Mouse (Mus musculus): ENCODE data around the gene Aifm2. TPM values are rescaled to one million over a fixed set of nuclear protein-coding genes. Genes with fewer than 3 reads are reported as not detected.

The Aifm2 gene
- 100 to 1,000 TPM; 292 TPM for total RNA-seq (2021)
- long read RNA-seq, experiment 1, transcript Aifm2-201 (10 exons, 1,442 nt): minor isoform, 59 of 652 reads
- long read RNA-seq, experiment 1, transcript Aifm2-203 (9 exons, 3,086 nt): major isoform, 172 of 652 reads
- long read RNA-seq, experiment 1, transcript Aifm2-204 (10 exons, 1,512 nt): minor isoform, 120 of 652 reads
- long read RNA-seq, experiment 1, partial matches to known transcripts: 168 of 652 reads
- long read RNA-seq, experiment 1, other reads (novel, unspliced or antisense): 133 of 652 reads
- long read RNA-seq, experiment 2, transcript Aifm2-204 (10 exons, 1,512 nt): minor isoform, 67 of 416 reads
- long read RNA-seq, experiment 2, transcript Aifm2-201 (10 exons, 1,442 nt): minor isoform, 30 of 416 reads
- long read RNA-seq, experiment 2, transcript Aifm2-203 (9 exons, 3,086 nt): major isoform, 157 of 416 reads
- long read RNA-seq, experiment 2, partial matches to known transcripts: 68 of 416 reads
- long read RNA-seq, experiment 2, other reads (novel, unspliced or antisense): 94 of 416 reads

- peak; percentile 87 for DNase-seq
These were observed at the start of gene Aifm2 for GRCm38 (mm10) chr10:61714771-61715461. TSS of gene Aifm2 (plus strand) at chr10:61715263.

- no peak for DNase-seq
These were observed 49.4 kb upstream of the Aifm2 start for GRCm38 (mm10) chr10:61665651-61666050.

GRCm38 (mm10) chr10:61669289-61669688, 45.8 kb upstream of the Aifm2 start:
- no peak for DNase-seq

DNA sequence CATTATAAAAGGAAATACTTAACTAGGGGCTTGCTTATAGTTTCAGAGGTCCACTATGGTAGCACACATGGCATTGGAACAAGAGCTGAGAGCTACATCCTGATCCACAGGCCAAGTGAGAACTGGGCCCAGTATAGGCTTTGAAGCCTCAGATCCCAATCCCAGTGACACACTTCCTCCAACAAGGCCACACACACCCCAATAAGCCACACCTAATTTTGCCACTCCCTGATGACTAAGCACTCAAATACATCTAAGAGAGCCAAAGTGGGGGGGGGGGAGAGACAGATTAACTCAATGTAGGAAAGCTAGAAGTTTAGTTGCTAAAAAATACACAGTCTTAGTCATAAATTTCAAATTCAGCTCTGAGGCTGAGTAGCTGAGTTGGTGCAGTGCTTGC, 45.2 kb upstream of the Aifm2 start:
- no peak for DNase-seq

GRCm38 (mm10) chr10:61670758-61671157, 44.3 kb upstream of the Aifm2 start:
- DNase-seq: no peak

GRCm38 (mm10) chr10:61675935-61676334, 39.1 kb upstream of the Aifm2 start:
- DNase-seq: no peak

GRCm38 (mm10) chr10:61679545-61679944, 35.5 kb upstream of the Aifm2 start:
- no peak for DNase-seq

DNA sequence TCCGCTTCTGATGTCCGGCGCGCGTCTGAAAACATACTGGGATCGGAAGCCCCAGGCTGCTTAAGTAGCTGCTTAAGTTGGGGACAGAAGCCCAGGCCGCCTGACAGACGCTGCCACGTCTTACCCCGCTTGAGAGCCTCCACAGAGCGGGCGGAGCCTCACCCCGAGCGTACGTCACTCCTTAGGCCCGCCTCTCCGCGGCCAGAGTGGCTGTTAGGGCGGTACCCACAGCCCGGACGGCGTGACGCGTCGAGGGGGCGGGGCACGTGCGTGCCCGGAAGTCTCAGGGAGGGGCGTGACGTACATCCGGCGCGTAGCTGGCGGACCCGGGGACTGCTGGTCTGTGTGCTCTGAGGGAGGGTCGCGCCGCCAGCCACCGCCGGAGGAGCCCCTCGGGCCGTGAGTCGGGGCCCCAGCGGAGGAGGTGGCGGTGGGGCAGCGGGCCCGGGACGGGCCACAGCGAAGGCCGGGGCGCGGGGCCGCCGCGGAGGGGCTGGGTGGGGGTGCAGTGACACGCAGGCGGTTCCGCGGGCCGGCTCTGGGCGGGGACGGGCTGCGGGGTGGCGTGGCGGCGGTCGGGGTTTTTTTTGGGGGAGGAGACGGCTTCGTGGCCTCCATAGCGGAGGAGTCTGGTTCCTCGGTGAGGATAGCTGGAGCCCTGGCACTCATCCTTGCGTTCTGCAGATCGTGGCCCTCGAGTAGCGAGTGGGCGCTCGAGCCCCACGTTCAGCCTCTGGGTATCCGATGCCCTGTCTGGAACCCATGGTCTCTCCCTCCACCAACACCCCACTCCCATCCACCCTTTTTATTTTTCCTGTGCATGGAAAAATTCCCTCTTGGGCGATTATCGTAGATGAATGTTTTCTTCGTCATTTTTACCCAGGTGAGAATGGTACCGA, 34.8 kb upstream of the Aifm2 start, which contains the start of gene Sar1a:
TSS of gene Sar1a (plus strand) at position 285 of the 899 bp plus-strand sequence.
- DNase-seq: peak; percentile 99

DNA sequence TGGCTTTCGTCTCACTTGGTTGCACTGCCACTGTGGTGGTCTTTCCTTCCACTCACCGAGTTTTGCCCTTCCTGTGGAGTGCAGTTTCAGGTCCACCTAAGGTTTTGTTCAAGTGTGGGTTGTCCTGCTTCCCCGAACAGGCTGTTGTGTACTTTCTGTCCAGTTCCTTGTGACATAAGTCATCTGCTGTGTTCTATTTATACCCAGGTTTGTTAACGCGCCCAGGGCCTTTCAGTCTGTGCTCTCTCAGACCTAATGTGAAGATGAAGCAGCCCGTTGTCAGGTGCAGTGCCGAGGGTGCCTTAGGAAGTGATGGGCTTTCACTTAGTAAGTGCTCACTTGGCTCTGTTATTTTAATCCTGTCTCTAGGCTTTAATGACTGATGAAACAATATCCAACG, 25.7 kb upstream of the Aifm2 start:
- DNase-seq: no peak

- DNase-seq: no peak
These were observed 21.5 kb upstream of the Aifm2 start for GRCm38 (mm10) chr10:61693563-61693962.

DNA sequence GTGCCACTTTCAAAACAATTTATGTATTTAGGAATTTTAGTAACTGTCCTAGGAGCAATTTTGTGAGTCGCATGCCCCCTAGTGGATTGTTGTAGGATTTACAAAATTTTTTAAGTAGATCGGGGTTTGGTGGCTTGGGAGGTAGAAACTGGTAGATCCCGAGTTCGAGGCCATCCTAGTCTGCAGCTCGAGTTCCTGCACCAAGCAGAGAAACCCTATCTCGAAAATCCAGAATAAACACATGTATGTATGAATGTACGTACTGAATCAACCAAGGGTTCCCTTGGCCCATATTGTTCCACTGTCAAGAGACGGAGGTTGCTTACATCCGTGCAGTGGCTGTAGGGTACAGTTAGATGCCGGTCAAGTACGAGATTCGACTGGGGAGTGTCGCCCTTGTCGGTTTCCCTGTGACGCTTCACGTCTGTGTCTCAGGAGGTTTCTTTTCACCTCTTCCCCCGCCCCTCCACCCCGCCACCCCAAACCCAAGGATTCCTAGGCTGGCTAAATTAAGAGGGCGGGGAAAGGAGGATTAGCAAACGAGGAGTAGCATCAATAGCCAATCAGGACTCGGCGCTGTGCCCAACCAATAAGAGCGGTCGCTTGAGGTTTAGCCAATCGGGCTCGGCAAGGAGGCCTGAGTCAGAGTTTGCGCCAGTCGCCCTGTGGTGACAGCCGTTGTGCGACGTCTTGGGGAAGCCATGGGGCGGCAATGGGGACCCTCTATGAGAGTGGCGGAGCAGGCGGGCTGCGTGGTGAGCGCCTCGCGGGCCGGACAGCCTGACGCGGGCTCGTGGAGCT, 20.0 kb upstream of the Aifm2 start, which contains the start of gene Tysnd1:
TSS of gene Tysnd1 (plus strand) at position 645 of the 801 bp plus-strand sequence.
- DNase-seq: peak; percentile 98

GRCm38 (mm10) chr10:61695703-61696559, 19.1 kb upstream of the Aifm2 start:
- DNase-seq: no peak

DNA sequence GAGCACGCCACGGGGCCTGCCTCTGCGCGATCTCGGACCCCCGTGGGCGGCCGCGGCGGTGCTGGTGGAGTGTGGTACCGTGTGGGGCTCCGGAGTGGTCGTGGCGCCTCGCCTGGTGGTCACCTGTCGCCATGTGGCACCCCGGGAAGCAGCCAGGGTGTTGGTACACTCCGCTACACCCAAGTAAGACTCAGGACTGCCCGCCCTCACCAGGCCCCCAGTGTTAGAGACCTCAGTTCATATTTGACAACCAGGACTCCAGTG, 18.6 kb upstream of the Aifm2 start:
- no peak for DNase-seq

DNA sequence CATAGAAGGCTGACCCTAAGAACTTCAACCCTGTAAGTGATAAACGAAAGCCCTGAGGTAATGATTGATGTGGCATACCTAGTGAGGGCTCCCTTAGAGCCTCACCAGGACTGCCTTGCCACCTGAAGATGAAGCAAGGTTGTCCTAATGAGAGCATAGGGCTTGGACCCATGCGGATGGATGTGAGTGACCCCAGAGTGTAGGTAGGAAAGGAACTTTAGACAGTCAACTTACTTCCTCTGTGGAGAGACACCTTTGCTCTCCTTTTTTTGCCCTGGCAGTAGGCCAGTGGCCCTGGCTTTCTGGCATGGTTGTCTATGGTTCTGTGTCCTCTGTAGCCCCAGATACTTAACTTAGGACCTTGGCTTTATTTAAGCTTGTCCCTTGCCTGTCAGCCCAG, 18.0 kb upstream of the Aifm2 start:
- peak; percentile 81 for DNase-seq

DNA sequence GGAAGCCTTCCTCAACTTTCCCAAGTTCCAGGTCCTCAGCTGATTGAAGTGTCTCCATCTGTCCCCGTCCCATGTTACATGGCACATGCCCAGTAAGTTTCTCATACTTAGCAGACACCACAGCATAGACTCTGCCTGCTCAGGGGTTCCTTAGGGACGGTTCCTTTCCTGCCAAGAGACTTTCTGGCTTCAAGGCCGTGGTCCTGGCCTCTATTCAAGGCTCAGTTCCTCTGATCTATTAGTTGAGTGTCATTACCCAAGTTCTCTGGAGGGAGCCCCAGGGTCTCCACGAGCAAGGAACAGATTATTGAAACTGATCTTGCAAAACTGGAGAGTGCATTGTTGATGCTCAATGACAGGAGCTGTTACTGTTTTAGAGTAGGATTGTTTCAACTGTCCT, 10.4 kb upstream of the Aifm2 start:
- peak; percentile 80 for DNase-seq

DNA sequence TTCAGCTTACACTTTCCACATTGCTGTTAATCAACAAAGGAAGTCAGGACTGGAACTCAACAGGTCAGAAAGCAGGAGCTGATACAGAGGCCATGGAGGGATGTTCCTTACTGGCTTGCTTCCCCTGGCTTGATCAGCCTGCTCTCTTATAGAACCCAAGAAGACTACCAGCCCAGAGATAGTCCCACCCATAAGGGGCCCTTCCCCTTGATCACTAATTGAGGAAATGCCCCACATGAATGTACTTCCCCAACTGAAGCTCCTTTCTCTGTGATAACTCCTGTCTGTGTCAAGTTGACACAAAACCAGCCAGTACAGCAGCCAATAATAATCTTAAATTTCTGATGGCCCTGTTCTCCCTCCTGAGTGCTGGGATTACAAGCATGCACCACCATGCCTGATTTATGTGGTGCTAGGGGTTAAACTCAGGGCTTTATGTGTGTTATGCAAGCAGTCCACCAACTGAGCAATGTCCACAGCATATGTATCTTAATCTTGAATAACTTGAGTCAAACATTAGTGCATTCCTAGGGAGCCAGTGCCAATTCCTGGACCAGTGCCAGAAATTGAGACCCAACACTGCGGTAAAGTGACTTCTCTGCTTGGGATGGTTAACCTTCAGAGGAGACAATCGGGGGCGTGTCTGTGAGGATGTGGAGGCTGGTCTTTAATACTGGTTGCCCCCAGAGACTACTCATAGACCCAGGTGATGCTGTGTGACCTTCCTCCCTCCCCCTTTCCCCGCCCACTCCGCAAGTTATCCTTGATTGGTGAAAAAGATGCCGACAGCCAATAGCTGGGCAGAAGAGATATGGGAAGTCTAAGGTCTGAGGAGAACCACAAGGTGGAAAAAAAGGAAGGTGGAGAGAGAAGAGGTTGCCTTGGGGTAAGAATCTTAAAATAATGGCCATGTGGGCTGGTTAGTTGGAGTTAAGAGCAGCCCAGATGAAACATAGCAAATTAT, 8.4 kb upstream of the Aifm2 start:
- no peak for DNase-seq

DNA sequence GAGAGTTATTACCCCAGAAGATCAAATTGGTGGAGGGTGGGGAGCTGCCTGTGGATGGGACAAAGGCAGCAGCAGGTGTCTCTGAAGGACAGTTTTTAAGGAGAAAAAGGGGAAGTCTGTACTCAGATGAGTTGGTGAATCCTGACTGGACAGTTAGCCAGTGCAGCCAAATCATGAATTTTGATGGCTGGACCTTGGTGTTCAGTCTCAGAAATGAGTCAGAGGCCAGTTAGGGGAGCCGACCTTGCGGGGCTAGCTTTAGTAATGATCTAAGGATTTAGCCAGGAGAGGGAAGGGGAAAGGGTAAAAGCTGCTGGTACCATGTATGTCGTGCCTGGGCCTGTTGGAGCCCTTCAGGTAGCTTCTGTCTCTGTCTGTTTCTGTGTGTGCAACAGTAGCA, 1.5 kb upstream of the Aifm2 start:
- DNase-seq: no peak

- no peak for DNase-seq
These were observed 917 bp upstream of the Aifm2 start for GRCm38 (mm10) chr10:61714146-61714545.

DNA sequence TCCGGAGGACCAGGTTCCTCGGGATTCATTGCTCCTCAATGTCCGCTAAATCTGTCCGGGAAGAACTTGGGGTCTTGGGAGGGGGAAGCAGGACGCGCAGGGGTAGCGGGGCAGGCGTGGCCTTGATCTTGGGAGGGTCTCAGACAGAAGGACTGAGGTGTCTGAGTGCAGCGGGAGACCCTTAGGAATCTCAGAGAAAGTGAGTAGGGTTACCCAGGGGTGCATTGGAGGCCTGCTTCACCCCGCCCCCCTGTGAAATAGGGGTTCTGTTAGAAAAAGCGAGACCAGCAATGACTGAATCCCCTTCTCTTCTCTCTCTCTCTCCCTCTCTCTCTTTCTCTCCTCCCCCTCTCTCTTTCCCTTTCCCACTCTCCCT, 387 bp downstream of the Aifm2 start:
- DNase-seq: no peak

All from adrenal gland, postnatal 10 days (tissue).